Mouse (Mus musculus) central nervous system, embryonic 18 days (tissue): ENCODE measurements around the gene Cldn5. TPM values are rescaled to one million over a fixed set of nuclear protein-coding genes. Genes with fewer than 3 reads are reported as not detected.

Experiments
- polyA plus RNA-seq: library from polyadenylated mRNA; depleted of rRNA; stranded (reverse); fragments of >200 nt; gene quantifications from 2 replicates; pipeline ENCODE4 v1.2.3, GENCODE M21; 2012; rRNA removed

Cldn5 gene
- 133 and 134 TPM in 2 replicates for polyA plus RNA-seq

DNA sequence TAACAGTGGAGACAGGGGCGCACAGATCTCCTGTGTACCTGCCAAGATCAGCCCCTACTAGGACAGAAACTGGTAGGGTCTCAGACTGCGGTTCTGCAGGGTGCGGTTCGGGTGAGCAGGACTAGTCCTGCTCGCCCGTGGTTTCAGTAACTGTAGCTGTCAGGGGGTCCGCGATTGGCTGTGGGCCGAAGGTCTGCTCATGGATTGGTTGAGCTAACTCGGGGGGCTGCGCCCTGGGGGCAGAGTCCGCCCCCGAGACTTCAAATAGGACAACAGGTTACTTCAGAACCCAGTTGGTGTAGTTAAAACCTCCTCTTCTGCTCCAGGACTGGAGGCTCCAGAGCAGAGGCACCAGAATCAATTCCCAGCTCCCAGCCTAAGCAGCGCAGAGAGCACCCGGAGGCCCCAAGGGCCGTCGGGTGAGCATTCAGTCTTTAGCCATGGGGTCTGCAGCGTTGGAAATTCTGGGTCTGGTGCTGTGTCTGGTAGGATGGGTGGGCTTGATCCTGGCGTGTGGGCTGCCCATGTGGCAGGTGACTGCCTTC lies at the start of gene Cldn5:
TSS of gene Cldn5 (plus strand) at position 292 of the 545 bp plus-strand sequence.

DNA sequence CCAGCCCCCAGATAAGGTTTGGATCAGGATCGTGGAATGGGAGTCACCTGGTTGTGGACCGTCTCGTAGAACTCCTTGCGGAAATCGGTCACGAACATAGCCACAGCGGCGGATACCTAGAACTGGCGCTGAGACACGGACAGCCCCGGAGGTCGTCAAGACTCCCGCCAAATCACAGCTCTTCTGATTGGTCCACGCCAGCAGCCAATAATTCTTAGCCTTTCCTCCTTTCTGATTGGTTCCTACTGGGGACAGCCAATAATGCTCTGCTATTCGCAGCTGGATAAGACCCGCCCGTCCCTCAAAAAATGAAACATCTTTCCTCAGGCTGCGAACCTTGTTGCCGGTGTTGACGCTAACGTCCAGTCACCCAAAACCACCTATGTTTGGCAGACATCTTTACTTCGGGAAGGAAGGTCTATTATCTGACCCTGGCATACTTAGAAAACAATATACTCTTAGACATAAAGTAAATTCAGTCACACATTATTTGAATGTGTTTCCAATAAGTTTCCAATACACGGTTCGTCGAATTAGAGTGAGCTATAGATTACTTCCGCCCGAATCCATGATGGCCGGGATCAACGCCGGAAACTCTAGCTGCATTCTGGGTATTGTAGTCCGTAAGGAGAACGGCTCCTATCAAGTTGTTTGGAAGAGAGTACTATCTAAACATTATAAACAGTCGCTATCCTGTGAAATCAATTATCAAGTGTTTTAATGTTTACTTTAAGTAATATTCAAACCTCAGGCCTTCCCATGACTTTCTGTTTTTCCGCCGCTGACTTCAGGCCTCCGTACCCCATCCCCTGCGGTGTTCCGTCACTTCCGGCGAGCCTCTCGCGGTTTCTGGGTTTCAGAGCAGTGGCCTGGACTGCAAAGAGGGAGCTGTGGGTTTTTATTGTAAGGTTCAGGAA lies 35.1 kb downstream of the Cldn5 start, which contains the start of the genes Ufd1 and Cdc45:
TSS of gene Ufd1 (plus strand) at position 312 of the 917 bp plus-strand sequence.
TSS of gene Cdc45 (minus strand) at position 520 of the 917 bp plus-strand sequence.

Other genes with a start within 250 kb of the Cldn5 start
- 0.76 and 0.82 TPM in 2 replicates for gene Tbx1, start 186.2 kb upstream of the Cldn5 start, polyA plus RNA-seq
- gene Gp1bb, start 154.4 kb upstream of the Cldn5 start, polyA plus RNA-seq = 12.9 and 13.7 TPM in 2 replicates
- 109 and 129 TPM in 2 replicates for gene Gm49601, start 150.4 kb upstream of the Cldn5 start, polyA plus RNA-seq
- gene Sept5, start 146.9 kb upstream of the Cldn5 start, polyA plus RNA-seq = 365 and 427 TPM in 2 replicates
- gene Ufd1, start 34.9 kb downstream of the Cldn5 start, polyA plus RNA-seq = 72.1 and 74.8 TPM in 2 replicates
- 10.9 and 11.5 TPM in 2 replicates for gene Cdc45, start 35.1 kb downstream of the Cldn5 start, polyA plus RNA-seq
- gene 2510002D24Rik, start 59.7 kb downstream of the Cldn5 start, polyA plus RNA-seq = 39.7 and 43.1 TPM in 2 replicates
- gene Gm28539, start 59.7 kb downstream of the Cldn5 start, polyA plus RNA-seq = 0.69 TPM in 1 of 2 replicates, not detected in the other
- 19.1 and 22.5 TPM in 2 replicates for gene Mrpl40, start 100.0 kb downstream of the Cldn5 start, polyA plus RNA-seq
- gene Hira, start 100.2 kb downstream of the Cldn5 start, polyA plus RNA-seq = 98.8 and 110 TPM in 2 replicates